Mouse (Mus musculus) kidney, adult 18-20 months (tissue): ENCODE data around the gene Pex19.

Experiments
- DNase-seq: peaks from one replicate; pipeline ENCODE4 v3.0.0; 2021

The Pex19 gene

DNA sequence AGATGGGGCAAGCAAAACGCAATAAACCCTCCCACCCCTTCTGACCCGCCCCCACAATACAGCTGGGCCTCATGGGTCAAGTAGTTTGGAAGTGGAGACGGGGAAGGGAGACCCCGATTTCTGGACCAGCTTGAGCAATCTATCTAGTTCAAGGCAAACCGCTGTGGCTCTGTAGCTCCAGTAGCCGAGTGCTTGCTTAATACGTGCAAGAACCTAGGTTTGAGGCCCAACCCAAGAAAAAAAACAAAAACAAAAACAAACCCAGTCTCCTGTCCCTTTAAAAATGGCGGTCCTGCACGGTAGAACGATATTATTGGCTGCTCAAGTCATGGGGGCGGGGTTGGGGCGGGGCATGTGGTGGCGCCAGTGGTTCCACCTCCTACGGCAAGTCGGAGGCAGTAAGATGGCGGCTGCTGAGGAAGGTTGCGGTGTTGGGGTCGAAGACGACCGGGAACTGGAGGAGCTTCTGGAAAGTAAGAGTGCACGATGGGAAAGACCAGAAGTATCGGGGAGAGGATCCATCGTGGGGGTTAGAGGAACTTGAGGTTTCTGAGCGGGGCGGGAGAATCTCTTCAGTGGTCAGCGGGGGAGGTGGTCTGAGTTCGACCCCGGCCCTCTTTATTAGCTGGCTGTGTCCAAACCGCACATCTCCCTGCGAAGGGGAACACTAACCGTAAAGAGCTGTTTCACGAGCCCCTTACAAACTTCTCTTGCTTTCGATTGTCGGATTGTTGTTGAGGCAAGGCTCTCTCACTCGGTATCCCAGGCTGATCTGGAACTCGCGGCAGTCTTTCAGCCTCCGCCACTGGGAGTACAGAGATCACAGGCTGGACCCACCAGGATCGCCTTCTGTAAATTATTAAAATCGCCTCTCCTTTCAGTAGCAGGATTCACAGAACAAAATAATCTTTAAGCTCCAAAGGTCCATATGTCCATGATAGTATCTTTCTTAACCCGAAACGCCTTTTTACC is at the start of gene Pex19:
Pex19 (plus strand) TSS at position 380 of the 972 bp plus-strand sequence.
- DNase-seq: peak; percentile 81

DNA sequence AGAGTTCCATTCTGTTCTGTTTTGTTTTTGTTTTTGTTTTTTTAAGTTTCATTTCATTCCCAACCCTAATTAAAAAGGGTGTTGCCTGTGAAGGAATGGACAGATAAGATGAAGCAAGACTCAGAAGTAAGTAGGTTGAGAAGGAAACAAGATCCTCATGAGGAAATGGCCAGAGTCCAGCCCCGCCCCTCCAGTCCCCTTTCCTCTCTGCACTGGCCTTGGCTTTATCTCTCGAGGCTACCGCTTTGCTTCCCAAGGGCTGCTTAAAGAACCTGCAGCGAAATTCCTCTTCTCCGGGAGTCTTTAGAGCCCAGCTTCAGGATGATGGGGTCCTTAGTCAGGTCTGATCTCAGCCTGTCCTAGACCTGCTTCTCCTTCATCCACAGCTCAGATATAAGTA is 48.6 kb upstream of the Pex19 start:
- DNase-seq: no peak

DNA sequence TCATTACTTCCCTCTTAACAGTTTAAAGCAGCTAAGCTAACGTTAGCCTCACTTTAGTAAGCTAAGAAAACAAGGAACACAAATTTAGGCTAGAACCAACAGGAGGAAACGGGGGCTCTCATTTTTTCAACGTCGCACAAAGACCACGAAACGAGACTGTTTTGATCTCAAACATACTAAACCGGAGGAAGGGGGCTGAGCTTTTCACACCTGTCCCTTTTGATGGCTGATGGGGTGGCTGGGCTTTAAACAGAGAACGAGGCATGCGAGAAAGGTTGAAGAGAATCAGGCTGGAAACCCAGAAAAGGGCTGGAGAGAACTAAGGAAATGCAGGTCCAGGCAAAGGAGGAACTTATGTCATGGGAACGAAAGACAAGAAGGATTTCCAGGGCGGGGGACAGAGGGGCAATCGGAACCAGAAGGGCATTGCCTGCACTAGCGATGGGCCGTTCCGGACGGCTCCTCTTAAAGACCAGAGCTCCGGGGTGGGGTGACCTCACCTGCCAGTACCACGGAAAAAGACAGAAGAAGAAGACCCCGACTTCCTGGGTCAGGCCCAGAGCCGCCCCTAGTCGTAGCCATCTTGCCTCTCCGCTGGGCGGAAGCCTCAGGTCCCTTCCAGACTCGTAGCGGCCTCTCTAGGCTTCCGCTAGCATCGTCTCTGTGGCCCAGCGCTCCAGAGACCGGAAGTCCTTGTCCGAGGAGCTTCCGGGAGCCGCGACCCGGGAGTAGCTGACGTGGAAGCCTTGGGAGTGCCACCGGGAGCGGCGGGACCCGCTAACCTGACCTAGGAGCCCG is 44.3 kb upstream of the Pex19 start, which contains the start of the genes Copa and Ncstn:
Copa (plus strand) TSS at position 429 of the 798 bp plus-strand sequence.
Ncstn (minus strand) TSS at position 695 of the 798 bp plus-strand sequence.
- peak; percentile 94 for DNase-seq

DNA sequence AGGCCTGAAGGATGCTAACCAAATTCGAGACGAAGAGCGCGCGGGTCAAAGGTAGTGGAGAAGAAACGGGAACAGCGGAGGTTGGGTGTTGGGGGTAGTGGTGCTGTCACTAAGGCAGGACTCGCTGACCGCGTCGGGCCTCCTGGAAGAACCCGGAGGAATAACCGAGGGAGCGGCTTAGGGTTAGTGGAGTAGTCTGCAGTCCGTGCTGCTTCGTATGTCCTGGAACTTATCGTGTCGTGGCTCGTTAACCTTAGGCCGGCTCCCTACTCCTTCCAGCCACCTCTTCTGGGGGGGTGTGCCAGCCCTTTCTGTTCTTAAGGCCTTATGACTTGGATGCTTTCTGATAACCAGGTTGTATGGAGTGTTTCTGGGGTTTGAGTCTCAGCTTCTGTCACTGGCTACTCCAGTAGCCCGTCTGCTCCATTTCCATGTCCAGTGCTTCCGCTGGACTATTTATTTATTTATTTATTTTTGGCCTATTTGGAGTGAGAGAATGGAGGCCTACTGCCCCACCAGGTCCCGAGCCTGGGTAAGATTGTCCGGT is 43.6 kb upstream of the Pex19 start:
- DNase-seq: no peak

DNA sequence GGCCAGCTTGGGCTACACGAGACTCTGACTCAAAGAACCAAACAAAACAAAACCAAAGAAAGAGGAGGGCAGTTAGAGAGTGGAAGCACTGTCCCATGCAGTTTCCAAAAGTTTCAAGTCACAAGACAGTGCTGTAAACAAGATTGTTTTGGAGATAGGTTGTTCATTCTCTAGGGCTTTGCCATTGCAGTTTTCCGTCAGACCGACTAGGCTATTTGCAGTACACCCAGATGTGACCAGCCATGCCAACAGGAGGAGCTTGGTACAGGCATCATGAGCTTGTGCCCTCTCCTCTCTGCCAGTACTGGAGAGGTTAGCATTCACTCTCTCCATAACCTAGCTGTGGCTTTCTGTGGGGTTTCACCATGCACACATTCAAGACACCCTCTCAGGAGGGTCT is 33.0 kb upstream of the Pex19 start:
- DNase-seq: peak; percentile 63

DNA sequence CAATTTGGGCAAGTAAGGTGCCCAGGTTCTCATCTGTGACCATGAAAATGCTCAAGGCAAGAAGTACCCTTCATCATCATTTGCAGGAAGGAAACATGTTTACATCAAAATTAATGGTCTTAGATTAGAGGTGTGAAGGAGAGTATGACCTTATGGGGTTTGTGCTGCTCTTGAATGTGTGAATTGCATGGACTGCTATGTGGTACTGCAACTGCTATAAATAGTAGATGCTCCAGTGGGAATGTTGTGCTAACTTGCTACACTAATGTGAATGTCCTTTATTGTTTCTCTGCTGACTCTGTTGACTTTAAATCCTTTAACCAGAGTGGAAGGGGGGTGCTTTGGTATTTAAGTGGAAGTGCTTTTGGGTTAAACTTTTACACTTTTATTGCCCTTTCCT is 32.3 kb upstream of the Pex19 start:
- no peak for DNase-seq

DNA sequence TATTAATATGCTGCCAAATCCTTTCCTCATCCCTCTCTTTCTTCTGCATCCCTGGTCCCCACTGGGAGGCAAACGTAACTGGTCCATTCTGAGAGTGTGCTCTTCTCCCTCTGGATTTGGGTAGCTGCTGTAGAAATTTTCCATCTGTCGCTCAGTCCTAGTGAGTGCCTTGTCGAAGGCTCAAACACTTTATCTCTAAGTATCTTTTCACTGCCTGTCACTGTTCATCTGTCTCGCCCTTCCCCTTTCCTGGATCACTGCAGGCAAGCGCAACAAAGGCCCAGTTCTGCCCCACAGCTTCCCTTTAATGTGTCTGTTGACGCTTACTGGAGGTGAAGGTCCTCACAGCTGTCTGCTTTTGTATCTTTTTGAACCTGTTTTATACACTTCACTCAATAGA is 31.4 kb upstream of the Pex19 start:
- DNase-seq: no peak

DNA sequence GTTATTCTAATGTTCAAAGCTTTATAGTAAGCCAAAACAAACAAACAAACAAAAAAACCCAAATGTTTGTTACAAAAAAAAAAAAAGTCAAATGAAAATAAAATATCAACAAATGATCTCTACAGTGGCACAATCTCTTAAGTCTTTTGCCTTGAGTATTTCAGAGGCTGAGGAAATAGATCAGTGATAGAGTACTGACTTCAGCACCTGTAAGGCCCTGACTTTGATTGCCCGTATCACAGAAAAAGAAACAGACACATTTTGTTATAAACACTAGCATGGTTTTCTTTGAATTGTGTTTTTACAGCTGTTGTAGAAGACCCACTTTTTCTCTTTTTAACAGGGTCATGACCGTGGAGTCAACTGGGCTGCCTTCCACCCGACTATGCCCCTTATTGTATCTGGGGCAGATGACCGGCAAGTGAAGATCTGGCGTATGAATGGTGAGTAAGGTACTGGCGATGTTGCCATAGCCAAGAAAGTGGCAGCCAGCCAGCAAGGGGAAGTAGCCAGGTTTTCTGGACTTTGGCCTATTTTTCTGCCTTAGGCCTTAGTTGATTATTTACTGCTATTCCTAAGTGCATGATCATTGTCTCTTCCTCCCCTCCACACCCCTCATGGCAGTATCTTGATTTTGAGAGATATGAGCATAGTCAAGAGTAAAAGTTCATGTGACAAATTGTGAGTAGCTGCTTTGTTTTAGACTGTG is 27.1 kb upstream of the Pex19 start:
- DNase-seq: peak; percentile 86

DNA sequence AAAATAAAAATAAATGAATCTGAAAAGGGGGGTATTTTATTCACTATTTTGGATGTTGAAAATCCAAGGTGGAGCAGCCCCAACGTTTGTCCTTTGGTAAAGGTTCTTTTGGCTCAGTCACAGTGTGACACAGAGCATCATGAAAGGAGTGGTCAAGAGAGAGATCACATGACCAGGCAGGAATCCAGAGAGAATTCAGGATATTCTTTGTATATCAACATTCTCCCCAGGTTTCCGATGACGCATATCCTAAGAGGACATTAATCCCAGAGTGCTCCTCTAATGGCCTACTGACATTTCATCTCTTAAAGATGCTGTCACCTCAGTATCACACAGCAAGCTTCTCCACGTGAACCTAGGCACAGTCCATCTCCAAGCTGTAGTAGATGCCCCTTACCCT is 22.9 kb upstream of the Pex19 start:
- DNase-seq: no peak

DNA sequence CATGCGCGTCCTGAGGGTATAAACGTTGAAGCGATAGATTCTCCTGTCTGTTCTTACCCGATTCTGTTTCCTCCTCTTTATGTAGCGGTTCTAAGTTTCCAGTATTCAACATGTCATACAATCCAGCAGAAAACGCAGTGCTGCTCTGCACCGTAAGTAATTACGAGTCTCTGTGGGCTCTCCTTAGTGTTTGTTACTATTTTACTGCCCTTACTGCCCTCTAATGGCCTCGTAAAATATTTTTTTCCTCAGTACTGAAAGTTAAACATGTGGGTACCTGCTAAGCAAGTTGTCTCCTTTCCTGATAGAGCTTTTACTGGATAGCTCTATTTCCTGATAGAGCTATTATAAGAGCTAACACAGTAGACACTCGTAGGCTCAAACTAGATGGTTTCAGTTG is 21.5 kb upstream of the Pex19 start:
- DNase-seq: no peak

DNA sequence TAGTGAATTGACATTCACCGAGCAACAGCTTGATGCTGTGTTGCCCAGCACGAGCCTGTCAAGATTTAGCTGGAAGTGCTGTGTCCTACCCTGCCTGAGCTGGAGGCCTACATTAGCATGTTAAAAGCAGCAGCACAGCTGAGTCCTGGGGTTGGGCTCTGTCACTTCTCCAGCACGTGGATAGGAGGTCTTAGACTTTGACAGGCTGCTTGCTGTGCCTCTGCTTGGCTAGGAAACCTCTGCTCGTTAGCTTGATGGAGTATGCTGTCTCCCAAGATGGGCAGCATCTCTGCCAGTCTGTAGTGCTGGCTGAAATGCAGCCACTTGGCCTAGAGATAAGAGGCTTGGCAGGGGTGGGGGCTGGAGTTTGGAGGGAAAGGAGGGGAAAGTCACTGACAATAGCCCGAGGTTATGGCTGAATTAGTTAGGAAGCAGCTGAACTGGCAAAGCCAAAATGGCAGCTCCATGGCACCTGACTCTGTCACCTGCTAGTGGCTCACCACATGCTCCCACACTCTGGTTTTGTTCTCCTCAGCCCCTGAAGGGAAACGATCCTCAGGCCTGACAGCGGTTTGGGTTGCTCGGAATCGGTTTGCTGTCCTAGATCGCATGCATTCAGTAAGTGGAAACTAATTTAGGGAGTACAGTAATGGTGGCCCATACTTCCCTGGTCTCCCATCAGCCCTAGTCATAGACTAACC is 18.6 kb upstream of the Pex19 start:
- no peak for DNase-seq

DNA sequence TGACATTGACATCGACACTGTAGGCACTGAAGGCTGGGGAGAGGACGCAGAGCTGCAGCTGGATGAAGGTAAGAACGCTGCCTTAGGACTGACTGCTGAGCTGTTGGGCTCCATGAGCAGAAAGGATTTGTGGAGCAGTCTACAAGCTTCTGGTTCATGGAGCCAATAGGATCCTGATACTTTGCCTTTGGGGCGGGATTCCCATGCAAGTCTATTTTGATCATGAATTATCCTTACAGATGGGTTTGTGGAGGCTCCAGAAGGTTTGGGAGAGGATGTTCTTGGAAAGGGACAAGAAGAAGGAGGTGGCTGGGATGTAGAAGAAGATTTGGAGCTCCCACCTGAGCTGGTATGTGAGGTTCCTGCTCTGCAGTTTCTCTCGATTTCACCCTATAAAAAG is 9.6 kb upstream of the Pex19 start:
- DNase-seq: no peak

DNA sequence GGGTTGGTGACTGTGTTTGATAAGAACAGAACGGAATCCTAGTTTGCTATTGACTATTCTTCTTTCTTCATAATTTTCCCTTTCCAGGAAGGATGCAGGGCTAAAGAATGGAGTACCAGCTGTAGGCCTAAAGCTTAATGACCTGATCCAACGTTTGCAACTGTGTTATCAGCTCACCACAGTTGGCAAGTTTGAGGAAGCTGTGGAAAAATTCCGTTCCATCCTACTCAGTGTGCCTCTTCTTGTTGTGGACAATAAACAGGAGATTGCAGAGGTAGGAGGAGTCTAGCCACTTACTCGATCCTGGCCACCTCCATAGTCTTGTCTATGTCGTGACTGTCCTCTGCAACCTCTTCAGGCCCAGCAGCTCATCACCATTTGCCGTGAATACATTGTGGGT is 7.5 kb upstream of the Pex19 start:
- no peak for DNase-seq

DNA sequence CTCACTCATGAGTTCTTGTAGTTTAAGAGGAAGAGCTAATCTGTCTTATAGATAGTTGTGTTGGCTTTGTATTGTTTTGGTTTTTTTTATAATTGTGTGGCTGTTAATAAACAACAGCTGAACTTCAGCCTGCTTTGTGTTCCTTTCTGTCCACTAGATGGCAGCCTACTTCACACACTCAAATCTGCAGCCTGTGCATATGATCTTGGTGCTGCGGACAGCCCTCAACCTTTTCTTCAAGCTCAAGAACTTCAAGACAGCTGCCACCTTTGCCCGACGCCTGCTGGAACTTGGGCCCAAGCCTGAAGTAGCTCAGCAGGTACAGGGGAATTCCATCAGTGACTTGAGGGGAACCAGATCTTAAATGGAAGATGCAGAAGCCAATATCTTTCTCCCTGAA is 6.8 kb upstream of the Pex19 start:
- peak; percentile 40 for DNase-seq

DNA sequence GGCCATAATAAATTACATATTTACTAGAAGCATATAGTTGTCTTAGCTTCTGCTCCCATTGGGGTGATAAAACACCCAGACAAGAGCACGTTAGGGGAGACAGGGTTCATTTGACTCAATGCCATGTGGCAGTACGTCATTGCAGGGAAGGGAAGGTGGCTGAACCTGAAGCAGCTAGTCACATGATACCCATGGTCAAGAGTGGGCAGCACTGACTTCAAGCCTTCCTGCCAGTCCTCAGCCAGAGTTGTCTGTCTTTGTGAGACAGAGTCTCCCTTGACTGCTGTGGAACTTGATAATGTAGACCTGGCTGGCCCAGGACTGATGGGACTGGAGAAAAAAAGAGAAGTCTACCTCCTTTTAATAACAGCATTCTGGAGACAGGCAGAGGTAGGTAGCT is 3.9 kb upstream of the Pex19 start:
- no peak for DNase-seq

DNA sequence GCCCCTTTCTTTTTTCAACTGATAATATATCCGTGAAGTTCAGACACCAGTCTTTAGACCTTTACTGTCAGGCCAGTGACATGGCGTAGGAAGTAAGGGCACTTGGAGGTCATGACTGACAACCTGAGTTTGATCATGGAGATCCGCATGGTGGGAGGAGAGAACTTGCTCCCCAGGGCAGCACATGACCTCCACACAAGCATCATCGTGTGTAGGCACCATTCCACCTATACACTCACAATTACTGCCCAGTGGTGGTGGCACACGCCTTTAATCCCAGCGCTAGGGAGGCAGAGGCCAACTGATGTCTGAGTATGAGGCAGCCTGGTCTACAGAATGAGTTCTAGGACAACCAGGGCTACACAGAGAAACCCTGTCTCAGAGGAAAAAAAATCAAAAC is 2.0 kb upstream of the Pex19 start:
- DNase-seq: no peak

DNA sequence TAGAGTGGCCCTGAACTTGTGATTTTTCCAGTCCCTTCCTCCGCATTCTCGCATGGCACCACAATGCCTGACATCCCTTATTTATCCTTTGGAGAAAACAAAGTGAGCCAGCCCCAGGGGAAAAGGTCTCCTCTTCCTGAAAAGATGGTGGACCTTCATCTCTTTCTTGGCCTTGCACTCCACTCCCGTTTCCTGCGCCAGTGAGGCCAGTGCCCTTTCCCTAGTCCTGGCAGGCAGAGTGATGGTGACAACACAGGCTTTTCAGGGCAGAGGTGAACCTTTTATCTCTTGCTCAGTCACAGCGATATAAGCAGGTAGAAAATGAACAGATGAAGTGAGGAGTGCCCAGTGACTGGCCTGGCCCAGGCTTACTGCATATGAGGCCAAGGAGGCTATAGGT is 932 bp downstream of the Pex19 start:
- DNase-seq: peak; percentile 31

DNA sequence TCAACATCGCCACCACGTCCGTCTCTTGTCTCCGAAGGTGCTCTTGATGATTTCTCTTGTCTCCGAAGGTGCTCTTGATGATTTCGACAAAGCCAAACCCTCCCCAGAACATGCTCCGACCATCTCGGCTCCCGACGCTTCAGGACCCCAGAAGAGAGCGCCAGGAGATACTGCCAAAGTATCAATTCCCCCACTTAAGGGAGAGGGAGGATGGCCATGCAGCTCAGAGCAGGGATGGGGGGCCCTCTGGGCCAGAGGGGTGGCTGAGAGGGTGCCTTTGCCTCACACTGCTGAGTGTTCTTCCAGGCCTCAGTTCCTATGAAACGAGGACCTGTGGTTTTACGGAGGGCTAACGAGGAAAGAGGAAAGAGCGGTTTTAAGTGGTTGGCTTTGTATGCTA is 2.0 kb downstream of the Pex19 start:
- no peak for DNase-seq

DNA sequence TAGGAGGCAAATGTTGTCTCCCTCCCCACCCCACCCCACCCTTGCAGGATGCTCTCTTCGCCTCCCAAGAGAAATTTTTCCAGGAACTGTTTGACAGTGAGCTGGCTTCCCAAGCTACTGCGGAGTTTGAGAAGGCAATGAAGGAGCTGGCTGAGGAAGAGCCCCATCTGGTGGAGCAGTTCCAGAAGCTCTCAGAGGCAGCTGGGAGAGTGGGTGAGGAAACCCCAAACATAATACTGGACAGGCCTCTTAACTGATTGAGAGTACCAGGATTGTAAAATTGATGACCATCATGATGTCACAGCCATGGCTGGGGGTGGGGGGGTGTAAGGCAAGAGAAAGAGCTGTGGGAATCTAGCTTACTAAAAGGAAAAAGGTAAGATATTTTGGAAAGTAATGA is 2.6 kb downstream of the Pex19 start:
- no peak for DNase-seq

DNA sequence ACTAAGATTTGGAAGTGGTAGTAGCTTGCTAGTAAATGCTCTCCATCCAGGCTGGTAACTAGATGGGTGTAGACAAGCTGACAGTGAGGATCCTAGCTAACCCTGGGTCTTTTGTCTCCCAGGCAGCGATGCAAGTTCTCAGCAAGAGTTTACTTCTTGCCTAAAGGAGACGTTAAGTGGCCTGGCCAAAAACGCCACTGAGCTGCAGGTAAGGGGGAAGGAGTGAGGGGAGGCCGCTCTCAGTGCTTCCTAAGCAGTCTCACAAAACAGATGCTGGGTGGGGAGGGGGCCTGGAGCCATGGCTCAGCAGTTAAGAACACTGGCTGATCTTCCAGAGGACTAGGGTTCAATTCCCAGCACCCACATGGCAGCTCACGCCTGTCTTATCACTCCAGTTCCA is 3.2 kb downstream of the Pex19 start:
- no peak for DNase-seq

DNA sequence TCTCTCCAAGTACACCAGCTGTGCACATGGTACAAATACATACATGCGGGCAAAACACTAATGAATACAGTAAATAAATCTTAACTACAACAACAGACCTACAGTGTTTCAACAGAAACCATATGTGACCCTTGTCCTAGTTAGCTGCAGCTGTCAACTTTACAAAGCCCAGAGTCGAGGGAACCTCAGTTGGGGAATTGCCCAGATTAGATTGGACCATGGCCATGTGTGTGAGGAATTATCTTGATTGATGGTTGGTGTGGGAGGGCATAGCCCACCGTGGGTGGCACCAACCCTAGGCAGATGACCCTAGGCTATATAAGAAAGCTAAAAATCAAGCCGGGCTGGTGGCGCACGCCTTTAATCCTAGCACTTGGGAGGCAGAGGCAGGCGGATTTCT is 5.8 kb downstream of the Pex19 start:
- no peak for DNase-seq

DNA sequence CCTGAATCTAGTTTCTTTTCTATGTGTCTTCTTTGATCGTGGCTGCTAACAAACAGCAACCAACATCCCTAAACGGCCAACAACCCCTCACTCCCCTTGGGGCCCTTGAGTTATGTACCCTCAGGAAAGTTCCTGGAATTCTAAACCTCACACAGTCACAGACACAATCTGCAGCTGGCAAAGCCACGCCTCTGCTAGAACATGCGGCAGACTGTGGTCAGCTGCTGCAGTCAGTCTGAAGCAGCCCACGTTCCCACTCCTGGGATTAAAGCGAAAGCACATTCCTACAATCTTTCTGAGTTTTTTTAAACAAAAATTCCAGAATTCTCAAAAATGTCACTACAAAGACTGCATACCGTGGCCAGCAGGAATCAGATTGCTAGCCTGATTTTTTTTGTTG is 7.0 kb downstream of the Pex19 start:
- no peak for DNase-seq
